8 mouse cellular contexts compared by ENCODE assay signal in genomic region chr7:101450422-101451401, GRCm38 (mm10). TPM values are rescaled to one million over a fixed set of nuclear protein-coding genes. Genes with fewer than 3 reads are reported as not detected.
DNase-seq lines count a peak whose midpoint lies in the region; ATAC-seq and TF ChIP-seq lines count a peak whose summit lies in the region.

No protein-coding gene starts in this region.

- no peaks in the 10 kb centered on the region for H3K9me3 ChIP-seq in heart, embryonic 12.5 days (replicated peaks)
- H3K9me3 ChIP-seq in kidney, embryonic 16.5 days (ENCODE audit: low read length), result no peaks in the 10 kb centered on the region

- peak; percentile 94 for TF ChIP-seq CTCF in C2C12 (IDR thresholded peaks at IDR 0.05; ENCODE audit: control insufficient read depth, insufficient read depth, insufficient read length)
- peak; percentile 98 for TF ChIP-seq CTCF in embryonic fibroblast, embryonic 13.5 days (IDR thresholded peaks at IDR 0.05; ENCODE audit: borderline replicate concordance, insufficient read depth, low read length)
- TF ChIP-seq CTCF in liver, adult 2 months (IDR thresholded peaks at IDR 0.05; ENCODE audit: low read depth, low read length), result peak; percentile 98

- peak; percentile 84 for DNase-seq in brain, adult 2 months (ENCODE audit: low read depth, low spot score)
- peak; percentile 59 for DNase-seq in liver, adult 2 months (ENCODE audit: extremely low read depth, low read depth, low spot score)
- DNase-seq in spleen, postnatal 4 days (ENCODE audit: low spot score in 2 of 2), result peak; percentile 84 to 96

- peak overlapping the region; percentile 29 for H3K4me3 ChIP-seq in C2C12 (ENCODE audit: insufficient read depth, poor library complexity, severe bottlenecking)
- peak overlapping the region; percentile 56 for H3K4me3 ChIP-seq in embryonic fibroblast, embryonic 13.5 days (ENCODE audit: insufficient read depth, low read length)
- peak overlapping the region; percentile 56 for H3K4me3 ChIP-seq in heart, embryonic 12.5 days
- H3K4me3 ChIP-seq in kidney, embryonic 16.5 days (ENCODE audit: low read length), result peak overlapping the region; percentile 59
- H3K4me3 ChIP-seq in liver, adult 2 months (ENCODE audit: insufficient read depth, low read depth, low read length), result peak overlapping the region; percentile 85

- H3K4me2 ChIP-seq in heart, embryonic 12.5 days, result peak overlapping the region; percentile 94
- peak overlapping the region; percentile 99 for H3K4me2 ChIP-seq in kidney, embryonic 16.5 days (replicated peaks; ENCODE audit: low read depth, low read length)

- H3K4me1 ChIP-seq in embryonic fibroblast, embryonic 13.5 days (ENCODE audit: control insufficient read depth, insufficient read depth, low read length), result no peaks in the 10 kb centered on the region
- H3K4me1 ChIP-seq in heart, embryonic 12.5 days (replicated peaks), result no peaks in the 10 kb centered on the region
- 0 out of 2 replicates have a peak, but pooled peaks cover 4% of the 10 kb centered on the region for H3K4me1 ChIP-seq in kidney, embryonic 16.5 days (ENCODE audit: insufficient read depth, low read length)
- peaks cover 1% of the 10 kb centered on the region; the same call in 1 of the 2 replicates for H3K4me1 ChIP-seq in liver, adult 2 months (ENCODE audit: control insufficient read depth, insufficient read depth, low read length)

- H3K36me3 ChIP-seq in C2C12 (ENCODE audit: control insufficient read depth, insufficient read depth), result no peaks in the 10 kb centered on the region
- no peaks in the 10 kb centered on the region for H3K36me3 ChIP-seq in heart, embryonic 12.5 days
- no peaks in the 10 kb centered on the region for H3K36me3 ChIP-seq in kidney, embryonic 16.5 days (ENCODE audit: insufficient read depth, low read length)
- H3K36me3 ChIP-seq in liver, adult 2 months (ENCODE audit: control insufficient read depth, insufficient read depth, low read length), result no peaks in the 10 kb centered on the region

- peak overlapping the region; percentile 61 for H3K9ac ChIP-seq in heart, embryonic 12.5 days
- H3K9ac ChIP-seq in kidney, embryonic 16.5 days (replicated peaks; ENCODE audit: low read length), result peak overlapping the region; percentile 56; the same call in 1 of the 2 replicates
- peak overlapping the region; percentile 70 for H3K9ac ChIP-seq in liver, adult 2 months (ENCODE audit: low read depth, low read length)

- peak; percentile 83 for ATAC-seq in heart, embryonic 12.5 days (ENCODE audit: insufficient number of reproducible peaks, low FRiP score)
- ATAC-seq in kidney, embryonic 16.5 days (ENCODE audit: low FRiP score, low TSS enrichment), result peak; percentile 85
- peak; percentile 63 for ATAC-seq in monocyte, adult 5-6 weeks (replicated peaks; ENCODE audit: insufficient number of reproducible peaks, low FRiP score, low TSS enrichment, poor library complexity, severe bottlenecking)

- H3ac ChIP-seq in C2C12 (ENCODE audit: control insufficient read depth, insufficient read length, low read depth), result peak overlapping the region; percentile 68

- H3K27me3 ChIP-seq in C2C12 (ENCODE audit: control insufficient read depth, insufficient read depth, insufficient read length), result peaks cover 6% of the 10 kb centered on the region
- H3K27me3 ChIP-seq in heart, embryonic 12.5 days (replicated peaks), result peaks cover 78% of the 10 kb centered on the region
- peaks cover 9% of the 10 kb centered on the region for H3K27me3 ChIP-seq in kidney, embryonic 16.5 days (ENCODE audit: insufficient read depth, low read length)
- H3K27me3 ChIP-seq in liver, adult 2 months (ENCODE audit: control insufficient read depth, insufficient read depth, low read length), result no peaks in the 10 kb centered on the region

- no peak overlapping the region for H3K27ac ChIP-seq in embryonic fibroblast, embryonic 13.5 days (ENCODE audit: insufficient read depth, low read length)
- no peak overlapping the region for H3K27ac ChIP-seq in heart, embryonic 12.5 days (ENCODE audit: poor library complexity, severe bottlenecking)
- H3K27ac ChIP-seq in kidney, embryonic 16.5 days (ENCODE audit: low read length), result no peak overlapping the region
- H3K27ac ChIP-seq in liver, adult 2 months (replicated peaks; ENCODE audit: insufficient read depth, low read depth, low read length), result no peak overlapping the region

- H3K79me3 ChIP-seq in C2C12 (ENCODE audit: low read depth), result no peaks in the 10 kb centered on the region

- H3K79me2 ChIP-seq in C2C12 (ENCODE audit: control insufficient read depth, insufficient read depth), result no peaks in the 10 kb centered on the region
- H3K79me2 ChIP-seq in liver, adult 2 months (ENCODE audit: control insufficient read depth, insufficient read depth, low read length), result no peaks in the 10 kb centered on the region

- no peak for TF ChIP-seq POLR2A in embryonic fibroblast, embryonic 13.5 days (IDR thresholded peaks at IDR 0.05; ENCODE audit: low read depth, low read length)
- no peak for TF ChIP-seq POLR2A in liver, adult 2 months (IDR thresholded peaks at IDR 0.05; ENCODE audit: extremely low read depth, insufficient read depth, low read length)

- under 1% methylated on average over 64 of the region's 68 CpGs for WGBS in heart, embryonic 12.5 days
- under 1% methylated on average over 57 of the region's 68 CpGs for WGBS in kidney, embryonic 16.5 days
- WGBS in liver, adult 2 months, result 1% methylated on average over 64 of the region's 68 CpGs

TF ChIP-seq in C2C12, 6 proteins besides CTCF, POLR2A, EP300 and RAD21:
- no peak for TF ChIP-seq CEBPB (IDR thresholded peaks at IDR 0.05; ENCODE audit: low read depth)
- TF ChIP-seq FOSL1 (IDR thresholded peaks at IDR 0.05; ENCODE audit: insufficient read depth, low read length, poor library complexity, severe bottlenecking), result no peak
- TF ChIP-seq MYOD1 (IDR thresholded peaks at IDR 0.05; ENCODE audit: control insufficient read depth, insufficient read length, low read depth), result no peak
- no peak for TF ChIP-seq MAX (IDR thresholded peaks at IDR 0.05)
- TF ChIP-seq MYOG (IDR thresholded peaks at IDR 0.05; ENCODE audit: control insufficient read depth, extremely low read depth, insufficient read length), result no peak
- TF ChIP-seq USF1 (IDR thresholded peaks at IDR 0.05; ENCODE audit: low read depth), result no peak
TF ChIP-seq in C2C12: peak in this region for 0.

RNA-seq across cellular contexts. Expression of gene Pde2a, which starts 29.2 kb away (rescaled TPM):
- 2.9 TPM for polyA plus RNA-seq in C2C12 (2012; fragmentation: generic; extraction: Trizol)
- polyA plus RNA-seq in embryonic fibroblast, embryonic 13.5 days (2011; ENCODE audit: insufficient read length, low read depth, missing spikeins), result not detected in 2 replicates
- 3.2 and 6.2 TPM in 2 replicates for polyA plus RNA-seq in heart, embryonic 12.5 days (2016; fragmentation: Nextera tagmentation; extraction: Ambion mirVana)
- polyA plus RNA-seq in kidney, embryonic 16.5 days (2015; fragmentation: Nextera tagmentation; extraction: Ambion mirVana), result 31.6 and 46.5 TPM in 2 replicates
- 11.4 and 13.2 TPM in 2 replicates for total RNA-seq in liver, adult 2 months (2014; rRNA removed)
- 7.7 and 7.9 TPM in 2 replicates for polyA plus RNA-seq in liver, adult 2 months (2012; rRNA removed)
- 13.4 to 111 TPM (median 54.4 TPM) in 3 replicates for total RNA-seq in monocyte, adult 5-6 weeks (2017)

RNA-seq across cellular contexts. Expression of gene Gm45837, which starts 40.0 kb away (rescaled TPM):
- not detected for polyA plus RNA-seq in C2C12 (2012; fragmentation: generic; extraction: Trizol)
- 0.54 and 0.95 TPM in 2 replicates for polyA plus RNA-seq in embryonic fibroblast, embryonic 13.5 days (2011; ENCODE audit: insufficient read length, low read depth, missing spikeins)
- polyA plus RNA-seq in heart, embryonic 12.5 days (2016; fragmentation: Nextera tagmentation; extraction: Ambion mirVana), result 0.74 and 2.9 TPM in 2 replicates
- polyA plus RNA-seq in kidney, embryonic 16.5 days (2015; fragmentation: Nextera tagmentation; extraction: Ambion mirVana), result 9.9 TPM in 1 of 2 replicates, not detected in the other
- total RNA-seq in liver, adult 2 months (2014; rRNA removed), result not detected in 2 replicates
- polyA plus RNA-seq in liver, adult 2 months (2012; rRNA removed), result not detected in 2 replicates
- 8.9 to 28.8 TPM (median 12.5 TPM) in 3 replicates for total RNA-seq in monocyte, adult 5-6 weeks (2017)

Comparison
In these comparisons a context has a peak if more than half of its experiments do, and no peak if none do; other contexts are left out.
1. H3K4me3 ChIP-seq: peak in every context shown above with its lines; median percentile 85 in liver, adult 2 months; 59 in kidney, embryonic 16.5 days; 56 in embryonic fibroblast, embryonic 13.5 days; 56 in heart, embryonic 12.5 days; 29 in C2C12.